Mouse (Mus musculus): ENCODE results near the gene Adprhl2.
A peak's percentile ranks its signal among the peaks of the same experiment; 100 is the strongest.

Adprhl2 gene

DNA sequence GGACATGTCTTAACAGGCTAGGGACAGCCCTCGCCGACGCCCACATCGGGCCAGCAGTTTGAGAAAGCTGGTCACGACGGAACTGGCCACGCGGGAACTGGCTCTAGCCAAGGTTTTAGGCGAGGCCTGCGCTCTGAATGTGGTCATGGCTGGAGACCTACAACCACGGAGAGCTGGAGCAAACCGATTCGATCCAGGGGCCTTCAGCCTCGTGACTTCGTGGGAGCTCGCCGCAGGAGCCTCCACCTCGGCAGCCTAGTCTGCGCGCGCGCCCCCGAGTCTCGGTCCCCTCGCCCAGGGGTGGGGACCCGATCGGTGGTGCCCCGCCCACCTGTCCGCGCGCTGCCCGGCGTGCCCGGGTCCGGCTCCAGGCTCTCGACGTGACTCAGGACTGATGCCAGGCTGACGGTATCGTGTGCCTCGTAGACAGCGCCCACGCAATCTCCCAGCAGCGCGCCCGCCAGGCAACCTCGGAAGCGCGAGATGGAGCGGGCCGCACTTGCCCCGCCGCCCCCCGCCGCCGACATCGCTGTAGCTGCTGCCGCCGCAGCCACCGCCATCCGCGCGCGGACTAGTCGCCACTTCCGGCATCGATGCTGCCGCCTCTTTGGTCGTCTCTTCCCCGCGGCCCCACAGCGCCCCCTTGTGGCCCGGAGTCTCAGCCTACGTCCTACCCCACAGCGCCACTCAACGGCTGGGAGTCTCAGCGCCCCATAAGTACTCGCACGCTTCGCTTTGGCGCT lies at the start of gene Adprhl2:
Gene Adprhl2 (minus strand): TSS at position 593 of the 743 bp plus-strand sequence.
- DNase-seq, result peak; percentile 96 to 98

DNA sequence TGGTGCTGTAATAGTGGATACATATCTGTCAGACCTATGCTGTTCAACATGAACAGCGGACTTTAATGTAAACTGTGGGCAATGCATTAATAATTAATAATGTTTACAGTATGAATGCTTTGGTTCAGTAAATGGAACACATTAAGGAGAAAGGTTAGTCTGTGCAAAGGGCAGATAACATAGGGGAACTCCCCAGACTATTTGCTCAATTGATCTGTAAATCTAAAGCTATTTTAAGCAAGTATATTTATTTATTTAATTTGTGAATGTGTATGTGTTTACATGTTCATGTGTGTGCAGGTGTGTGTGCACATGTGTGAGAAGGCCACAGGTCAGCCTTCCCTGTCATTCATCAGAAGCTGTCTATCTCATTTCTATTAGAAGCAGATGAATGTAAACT lies 38.6 kb upstream of the Adprhl2 start:
- DNase-seq, result no peak

DNA sequence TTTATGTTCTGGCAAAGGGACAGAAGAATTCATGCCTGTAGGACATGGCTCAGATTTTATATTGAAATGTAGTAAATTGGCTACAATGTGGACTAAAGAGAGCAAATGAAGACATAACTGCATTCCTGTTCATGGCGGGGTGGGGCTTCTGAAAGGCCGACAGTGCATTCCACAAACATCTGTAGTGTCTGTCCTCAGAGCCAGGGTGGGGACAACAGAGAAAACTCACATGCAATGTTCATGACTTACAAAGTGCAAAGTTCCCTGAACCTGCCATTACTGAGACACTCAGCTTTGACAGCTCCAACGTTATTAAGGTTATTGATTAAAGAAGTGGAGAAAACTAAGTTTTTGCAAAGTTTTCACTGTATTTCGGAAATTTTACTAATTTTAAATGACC lies 21.9 kb upstream of the Adprhl2 start:
- no peak for DNase-seq

DNA sequence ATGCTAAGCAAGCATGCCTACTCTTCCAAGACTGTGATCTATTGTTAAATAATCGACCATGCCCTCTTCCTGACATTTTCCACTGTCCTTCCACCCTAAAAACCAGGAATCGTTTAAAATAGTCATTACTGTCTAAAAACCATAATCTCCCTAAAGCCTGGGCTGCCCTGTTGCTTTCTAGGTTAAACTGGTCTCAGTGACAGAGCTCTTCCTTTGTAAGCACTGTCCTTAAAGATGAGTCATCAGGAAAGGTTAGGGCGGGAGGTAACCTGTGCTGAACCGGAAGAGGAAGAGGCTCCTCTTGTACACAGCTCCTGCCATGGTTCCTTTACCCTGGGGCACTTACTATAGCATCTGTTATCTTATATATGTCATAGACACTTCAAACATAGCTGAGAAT lies 18.0 kb upstream of the Adprhl2 start:
- DNase-seq, result no peak

DNA sequence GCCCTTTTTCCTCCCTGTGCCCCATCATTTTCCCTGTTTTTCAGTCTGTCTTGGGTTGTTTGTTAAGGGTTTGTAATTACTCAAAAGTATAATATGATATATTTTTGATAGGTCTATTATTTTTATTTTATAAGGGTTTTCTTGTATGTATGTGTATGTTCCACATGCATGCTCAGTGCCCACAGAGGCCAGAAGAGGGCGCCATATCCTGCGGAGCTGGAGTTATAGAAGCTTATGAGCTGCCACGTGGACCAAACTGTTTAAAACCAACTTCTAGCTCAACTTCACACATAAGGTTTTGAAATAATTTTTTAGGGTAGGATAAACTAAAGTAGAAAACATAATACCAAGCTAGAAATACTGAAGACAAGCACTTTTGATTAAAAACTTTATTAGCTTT lies 10.9 kb upstream of the Adprhl2 start:
- no peak for DNase-seq

DNA sequence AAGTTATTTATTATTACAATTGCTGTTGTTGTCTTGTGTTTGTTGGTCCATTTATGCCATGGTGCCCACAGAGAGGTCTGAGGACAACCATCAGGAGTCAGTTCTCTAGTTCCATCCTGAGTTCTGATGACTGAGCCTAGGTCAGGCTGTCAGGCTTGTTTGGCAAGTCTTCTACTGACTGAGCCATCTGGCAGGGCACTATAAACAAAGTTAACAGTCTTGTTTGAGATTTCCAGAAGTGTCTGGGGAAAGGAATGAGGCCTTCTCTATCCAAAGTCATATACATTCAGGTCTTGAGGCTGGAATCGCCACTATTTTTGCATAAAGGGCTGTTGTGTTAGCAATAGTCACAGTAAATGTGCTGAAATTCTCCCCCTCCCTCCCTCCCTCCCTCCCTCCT lies 10.2 kb upstream of the Adprhl2 start:
- DNase-seq, result no peak

DNA sequence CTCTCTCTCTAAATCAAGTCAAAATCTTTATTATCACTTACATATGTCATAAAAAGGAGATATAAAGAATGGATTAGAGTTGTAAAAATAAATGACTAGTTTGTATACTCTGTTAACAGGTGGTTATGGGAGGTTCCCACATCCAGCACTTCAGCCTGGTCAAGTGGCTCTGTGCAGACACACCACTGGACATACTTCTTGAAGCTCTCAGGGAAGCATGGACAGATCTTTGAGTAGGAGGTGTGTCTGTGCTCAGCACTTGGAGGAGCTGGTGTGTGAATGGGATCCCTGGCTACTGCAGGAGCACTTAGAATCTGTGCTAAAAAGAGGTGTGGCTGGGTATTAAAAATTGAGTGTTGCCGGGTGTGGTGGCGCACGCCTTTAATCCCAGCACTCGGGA lies 8.8 kb upstream of the Adprhl2 start:
- no peak for DNase-seq

DNA sequence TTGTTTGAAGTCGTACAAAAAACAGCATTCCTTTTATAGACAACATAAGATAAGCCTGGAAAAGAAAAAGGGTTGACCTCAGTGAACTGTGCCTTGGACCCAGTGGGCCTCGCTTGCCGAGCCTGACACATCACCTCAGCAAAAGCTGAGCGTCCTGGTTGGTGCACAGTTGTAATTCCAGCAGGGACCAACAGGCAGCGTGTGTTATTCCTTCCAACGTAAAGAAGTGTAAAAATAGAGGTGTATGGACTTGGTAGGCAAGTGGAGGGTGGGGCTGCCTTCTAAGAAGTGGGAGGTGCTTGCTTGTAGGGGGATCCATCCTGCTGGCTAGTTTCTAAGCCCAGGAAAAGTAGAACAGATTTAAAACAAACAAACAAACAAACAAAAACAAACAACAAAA lies 4.5 kb upstream of the Adprhl2 start:
- no peak for DNase-seq

DNA sequence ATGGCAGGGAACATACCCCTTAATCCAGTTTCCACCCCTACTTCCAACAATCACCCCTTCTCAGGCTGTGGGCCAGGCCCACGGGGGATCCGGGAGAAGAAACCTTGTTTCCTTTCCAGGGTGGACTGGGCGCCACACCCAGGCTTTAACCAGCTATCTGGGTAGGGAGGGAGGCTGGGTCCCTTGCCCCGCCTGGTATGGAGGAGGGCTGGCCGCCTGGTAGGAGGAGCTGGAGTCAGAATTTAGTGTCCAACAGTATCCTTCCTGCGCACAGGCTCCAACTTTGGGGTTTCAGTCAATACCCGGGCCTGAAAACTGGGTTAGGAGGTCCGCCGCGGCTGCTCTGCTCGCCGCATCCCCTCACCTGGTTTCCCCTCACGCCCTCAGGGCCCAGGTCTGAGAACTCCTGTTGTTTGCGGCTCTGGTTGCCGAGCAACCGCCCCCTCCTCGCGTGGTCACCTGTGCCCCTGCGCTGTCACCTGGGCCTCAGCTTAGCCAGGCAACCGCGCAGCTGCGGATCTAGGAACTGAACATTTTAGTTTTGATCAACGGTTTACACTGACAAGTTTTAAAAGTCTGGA lies 3.9 kb upstream of the Adprhl2 start, which contains the start of gene Tekt2:
Gene Tekt2 (minus strand): TSS at position 408 of the 581 bp plus-strand sequence.
- DNase-seq, result peak; percentile 46 to 55

DNA sequence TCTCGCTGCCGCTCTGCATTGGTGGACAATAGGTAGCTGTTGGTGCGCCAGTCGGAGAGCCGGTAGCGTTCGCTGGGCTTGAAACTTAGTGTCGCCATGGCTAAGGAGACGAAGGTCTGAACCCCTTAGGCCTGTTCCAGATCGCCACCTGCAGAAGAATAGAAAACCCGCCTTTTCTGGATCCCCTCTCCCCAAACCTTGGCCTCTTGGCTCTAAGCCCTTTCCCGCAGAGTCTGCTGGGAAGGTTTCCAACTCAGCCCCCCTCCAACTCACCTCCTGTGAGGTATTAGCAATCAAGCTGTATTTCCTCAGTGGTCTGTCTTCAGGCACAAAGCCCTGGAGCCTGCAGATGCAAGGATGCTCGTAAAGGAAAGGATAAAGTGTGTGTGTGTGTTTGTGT lies 3.4 kb upstream of the Adprhl2 start:
- DNase-seq, result no peak

DNA sequence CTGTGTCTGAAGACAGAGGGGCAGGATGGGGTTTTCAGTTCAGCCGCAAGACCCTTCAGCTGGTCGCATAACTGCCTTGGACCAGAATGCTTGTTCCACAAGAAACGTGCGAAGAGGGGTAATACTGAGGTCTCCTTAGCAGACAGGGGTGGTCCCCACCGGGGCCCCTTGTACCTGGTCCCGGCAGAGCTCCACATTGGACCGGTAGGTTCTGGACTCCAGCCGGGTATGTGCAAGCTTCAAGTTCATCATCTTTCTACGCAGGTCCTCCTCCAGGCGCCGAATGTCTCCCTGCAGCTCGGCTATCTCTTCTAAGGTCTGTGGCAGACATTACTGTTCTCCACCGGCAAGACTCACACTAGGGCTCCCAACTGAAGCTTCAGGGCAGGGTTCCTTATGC lies 1.1 kb upstream of the Adprhl2 start:
- DNase-seq, result no peak

DNA sequence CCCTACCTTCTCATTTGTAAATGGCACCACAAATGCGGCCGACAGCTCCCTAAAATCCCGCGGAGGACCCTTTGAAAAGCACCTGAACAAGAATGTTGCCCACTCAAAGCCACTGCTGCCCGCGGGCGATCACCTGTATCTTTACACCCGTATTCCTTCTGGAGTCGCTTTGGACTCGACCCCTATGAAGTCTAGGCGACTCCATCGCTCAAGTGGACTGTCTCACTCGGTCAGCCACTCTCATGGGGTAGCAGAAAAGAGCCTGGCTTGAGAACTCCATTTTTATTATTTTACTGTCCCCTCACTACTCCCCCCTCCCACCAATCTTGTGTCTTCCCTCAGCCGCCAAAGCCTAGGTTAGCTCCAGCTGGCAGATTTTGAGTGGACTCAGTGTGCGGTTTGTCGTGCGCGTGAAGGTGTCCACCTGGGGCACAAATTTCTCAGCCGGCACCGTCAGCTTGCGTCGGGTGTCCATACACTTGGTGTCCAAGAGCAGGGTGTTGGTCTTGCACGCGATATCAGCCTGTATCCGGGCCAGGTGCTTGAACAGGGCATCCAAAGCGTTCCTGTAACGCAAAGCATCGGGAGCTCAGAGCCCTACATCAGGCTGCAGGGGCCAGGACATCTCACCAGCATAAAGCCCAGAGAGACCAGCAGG lies 480 bp upstream of the Adprhl2 start:
- no peak for DNase-seq

DNA sequence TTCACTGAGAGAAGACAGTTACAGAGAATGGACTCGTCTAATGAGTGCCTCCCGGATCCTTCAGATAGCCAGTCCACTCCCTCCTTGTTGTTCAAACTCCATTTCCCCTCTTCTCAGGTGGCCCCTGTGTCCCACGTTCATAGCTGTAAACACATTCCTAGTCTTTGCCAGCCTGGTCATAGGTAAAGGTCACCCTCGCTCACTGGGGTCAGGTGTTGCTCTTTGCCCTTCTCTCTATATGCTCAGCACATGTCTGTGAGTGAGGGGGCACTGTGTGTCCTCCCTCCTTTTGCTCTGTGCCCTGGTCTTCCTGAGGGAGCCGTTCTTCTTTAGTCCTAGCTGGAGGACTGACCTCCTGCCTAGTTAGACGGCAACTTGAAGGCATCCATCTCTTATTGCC lies 1.7 kb downstream of the Adprhl2 start:
- DNase-seq, result no peak

DNA sequence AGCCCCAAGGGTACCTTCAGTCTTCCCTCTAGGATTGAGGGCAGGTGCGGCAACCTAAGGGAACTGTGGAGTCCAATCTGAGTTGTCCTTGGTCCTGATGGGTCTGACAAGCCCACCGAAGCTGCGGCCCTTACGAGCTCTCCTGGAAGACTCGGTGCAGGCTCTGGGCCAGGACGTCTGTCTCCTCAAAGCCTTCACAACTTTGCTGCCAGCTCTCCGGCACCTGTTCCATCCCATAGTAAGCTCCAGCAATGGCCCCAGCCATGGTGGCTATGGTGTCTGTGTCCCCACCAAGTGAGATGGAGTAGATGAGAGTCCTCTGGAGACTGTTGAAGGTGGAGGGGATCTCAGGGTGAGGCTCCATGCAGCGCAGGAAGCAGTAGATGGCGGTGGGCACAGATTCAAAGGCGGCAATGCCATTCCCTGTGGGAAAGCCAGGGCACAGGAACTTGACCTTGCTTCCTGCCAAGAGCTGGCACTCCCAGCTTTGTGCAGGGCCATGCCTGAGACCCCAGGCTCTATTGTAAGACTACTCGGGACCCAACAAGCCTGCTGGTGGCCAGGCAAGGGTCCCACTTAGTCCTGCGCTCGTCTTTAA lies 5.0 kb downstream of the Adprhl2 start:
- DNase-seq, result no peak

DNA sequence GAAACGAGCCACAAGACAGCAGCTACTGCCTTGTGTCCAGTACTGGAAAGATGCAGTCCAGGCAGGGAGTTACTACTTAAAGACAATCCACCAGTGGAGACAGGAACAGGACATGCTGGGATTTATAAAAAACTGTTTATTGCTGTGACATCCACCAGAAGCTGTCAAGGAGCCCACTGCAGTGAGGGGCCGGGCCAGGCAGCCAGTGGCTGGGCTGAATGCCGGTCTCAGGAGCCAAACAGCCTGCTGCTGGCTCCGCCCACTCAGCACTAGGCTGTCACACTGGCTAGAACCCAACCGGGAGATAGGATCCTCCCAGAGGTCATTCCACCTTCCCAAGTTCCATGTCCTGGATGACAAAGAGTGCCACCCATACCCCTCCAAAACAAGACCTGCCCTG lies 5.6 kb downstream of the Adprhl2 start:
- peak in 1 of 2 experiments; percentile 41 for DNase-seq

DNA sequence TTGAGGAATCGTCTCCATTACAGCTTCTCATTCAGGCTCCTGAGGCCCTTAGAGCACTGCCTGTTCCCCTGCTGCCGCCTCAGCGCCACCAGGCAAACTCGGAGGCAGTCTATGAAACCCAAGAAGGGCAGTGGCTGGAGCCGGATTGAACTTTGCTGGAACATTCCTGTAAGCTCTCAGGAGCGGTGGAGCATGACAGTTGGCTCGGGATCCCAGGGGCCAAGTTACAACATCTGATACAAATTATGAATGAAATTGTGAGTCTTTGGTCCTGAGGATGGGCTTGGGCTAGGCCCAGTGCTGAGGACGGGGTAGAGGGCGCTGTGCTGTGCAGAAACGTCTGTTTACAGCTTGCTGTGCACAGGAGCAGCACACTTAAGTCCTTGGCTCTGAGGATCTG lies 7.1 kb downstream of the Adprhl2 start:
- DNase-seq, result no peak

DNA sequence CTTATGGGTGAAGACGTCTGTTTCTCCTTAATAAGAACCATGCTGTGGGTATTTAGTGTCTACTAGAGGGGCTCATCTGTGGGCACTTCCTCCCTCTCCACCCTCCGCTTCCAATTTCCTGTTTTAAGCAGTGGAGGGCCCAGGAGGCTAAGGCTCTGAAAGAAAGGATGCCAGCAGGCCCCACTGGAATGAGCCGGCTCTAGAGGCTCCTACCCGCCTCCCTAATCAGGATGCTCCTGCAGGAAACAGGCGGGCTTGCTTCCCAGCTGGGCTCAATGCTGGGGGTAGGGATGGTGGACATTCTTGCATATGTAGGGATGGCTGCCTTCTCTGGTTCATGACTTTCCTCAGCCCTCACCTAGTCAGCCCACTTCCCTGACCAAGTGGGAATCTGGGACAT lies 8.3 kb downstream of the Adprhl2 start:
- DNase-seq, result no peak

DNA sequence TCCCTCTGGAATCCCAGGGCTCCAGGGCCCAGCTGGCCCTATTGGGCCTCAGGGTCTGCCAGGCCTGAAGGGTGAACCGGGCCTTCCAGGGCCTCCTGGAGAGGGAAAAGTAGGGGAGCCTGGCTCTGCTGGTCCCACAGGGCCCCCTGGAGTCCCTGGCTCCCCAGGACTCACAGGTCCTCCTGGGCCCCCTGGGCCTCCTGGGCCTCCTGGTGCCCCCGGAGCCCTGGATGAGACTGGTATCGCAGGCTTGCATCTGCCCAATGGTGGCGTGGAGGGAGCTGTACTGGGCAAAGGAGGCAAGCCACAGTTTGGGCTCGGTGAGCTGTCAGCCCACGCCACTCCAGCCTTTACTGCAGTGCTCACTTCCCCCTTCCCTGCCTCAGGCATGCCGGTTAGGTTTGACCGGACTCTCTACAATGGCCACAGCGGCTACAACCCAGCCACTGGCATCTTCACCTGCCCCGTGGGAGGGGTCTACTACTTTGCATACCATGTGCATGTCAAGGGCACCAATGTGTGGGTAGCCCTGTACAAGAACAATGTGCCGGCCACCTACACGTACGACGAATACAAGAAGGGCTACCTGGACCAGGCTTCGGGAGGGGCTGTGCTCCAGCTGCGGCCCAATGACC lies 9.8 kb downstream of the Adprhl2 start:
- no peak for DNase-seq

DNA sequence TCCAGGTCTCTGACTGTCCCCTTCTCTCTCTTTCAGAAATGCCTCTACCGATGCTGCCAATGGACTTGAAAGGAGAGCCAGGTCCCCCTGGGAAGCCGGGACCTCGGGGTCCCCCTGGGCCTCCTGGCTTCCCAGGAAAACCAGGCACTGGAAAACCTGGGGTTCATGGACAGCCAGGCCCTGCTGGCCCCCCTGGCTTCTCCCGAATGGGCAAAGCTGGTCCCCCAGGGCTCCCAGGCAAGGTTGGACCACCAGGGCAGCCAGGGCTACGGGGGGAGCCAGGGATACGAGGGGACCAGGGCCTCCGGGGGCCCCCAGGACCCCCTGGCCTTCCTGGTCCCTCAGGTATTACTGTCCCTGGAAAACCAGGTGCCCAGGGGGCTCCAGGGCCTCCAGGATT lies 11.2 kb downstream of the Adprhl2 start:
- no peak for DNase-seq

DNA sequence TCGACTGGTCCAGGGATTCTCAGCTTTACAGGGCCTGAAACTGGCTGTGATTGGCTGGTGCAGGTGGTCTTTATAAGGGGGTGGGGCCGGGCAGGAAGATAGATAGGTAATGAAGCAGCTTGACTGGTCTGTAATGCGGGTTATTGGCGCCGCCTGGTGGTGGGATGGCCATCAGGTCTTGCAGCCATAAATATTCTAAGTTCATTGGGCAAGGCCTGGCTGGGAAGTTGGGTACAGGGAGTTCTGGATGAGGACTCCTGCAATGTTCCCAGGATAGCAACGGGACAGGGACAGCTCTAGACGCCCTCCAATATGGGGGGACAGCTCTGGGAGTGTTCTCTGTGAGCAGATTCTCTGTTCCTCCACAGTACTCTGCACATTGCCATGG lies 11.6 kb downstream of the Adprhl2 start:
- peak; percentile 79 to 86 for DNase-seq

DNA sequence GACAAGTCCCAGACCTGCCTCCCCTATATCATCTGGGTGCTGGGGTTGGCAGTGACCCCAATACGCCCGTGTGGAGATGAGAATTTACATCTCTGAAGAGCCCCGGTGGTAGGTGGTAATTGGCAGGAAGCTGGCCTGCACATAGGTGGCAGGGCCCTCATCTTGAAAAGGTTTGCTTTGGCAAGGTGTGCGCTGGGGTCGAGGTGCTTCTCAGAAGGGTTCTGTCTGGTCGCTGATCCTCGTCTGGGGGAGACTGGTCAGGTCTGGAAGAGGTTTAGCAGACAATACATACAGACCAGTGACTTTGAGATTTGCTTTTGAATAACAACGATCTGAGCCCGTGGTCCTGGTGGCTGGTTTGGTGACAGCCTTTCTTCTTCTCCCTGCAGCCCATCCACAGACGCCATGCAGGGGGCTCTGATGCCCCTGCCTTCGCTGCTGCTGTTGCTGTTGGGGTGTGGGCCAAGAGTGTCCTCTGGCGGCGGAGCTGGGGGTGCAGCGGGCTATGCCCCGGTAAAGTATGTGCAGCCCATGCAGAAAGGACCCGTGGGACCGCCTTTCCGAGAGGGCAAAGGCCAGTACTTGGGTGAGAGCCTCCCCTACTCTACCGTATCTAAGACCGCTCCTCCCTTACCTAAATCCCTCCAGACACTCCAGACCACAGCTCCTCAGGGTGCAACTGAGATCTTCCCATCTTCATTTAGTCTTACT lies 12.1 kb downstream of the Adprhl2 start:
- no peak for DNase-seq

DNA sequence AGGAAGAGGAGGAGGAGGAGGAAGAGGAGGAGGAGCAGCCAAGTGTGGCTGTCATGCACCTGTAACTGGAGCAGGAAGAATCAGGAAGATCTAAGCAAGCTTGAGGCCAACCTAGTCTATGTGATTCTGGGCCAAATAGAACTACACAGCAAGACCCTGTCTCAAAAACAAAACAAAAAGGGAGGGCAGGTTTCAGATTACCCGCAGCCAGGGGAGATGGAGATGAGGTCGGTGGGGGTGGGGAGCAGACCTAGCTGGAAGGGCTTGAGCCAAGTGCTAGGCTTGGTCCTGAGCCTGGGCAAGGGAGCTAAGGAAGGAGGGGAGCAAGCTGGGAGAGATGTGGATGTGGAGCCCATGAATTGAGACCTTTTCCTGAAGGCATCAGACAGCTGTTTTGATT lies 14.7 kb downstream of the Adprhl2 start:
- DNase-seq, result no peak

DNA sequence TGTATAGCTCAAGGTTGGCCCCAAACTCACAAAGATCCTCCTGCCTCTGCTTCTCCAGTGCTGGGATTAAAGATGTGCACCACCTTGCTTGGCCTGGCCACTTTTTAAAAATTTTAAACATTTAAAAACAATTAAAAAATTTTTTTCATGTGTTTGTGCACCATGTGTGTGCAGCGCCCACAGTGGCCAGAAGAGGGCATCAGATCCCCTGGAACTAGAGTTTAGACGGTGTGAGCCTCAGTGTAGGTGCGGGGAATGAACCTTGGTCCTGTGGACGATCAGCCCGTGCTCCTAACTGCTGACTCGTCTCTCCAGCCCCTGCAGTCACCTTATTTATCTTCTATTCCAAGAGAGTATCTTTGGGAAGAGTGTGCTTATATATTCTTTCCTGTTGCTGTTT lies 15.4 kb downstream of the Adprhl2 start:
- no peak for DNase-seq

Measured in lung, adult 18-20 months (tissue).